Mouse (Mus musculus): ENCODE measurements around the gene Nudt22.
A peak's percentile ranks its signal among the peaks of the same experiment; 100 is the strongest.

- TF ChIP-seq CTCF (IDR thresholded peaks at IDR 0.05; ENCODE audit: extremely low read depth, insufficient read length, insufficient replicate concordance, low read depth, low read length) (no peak), POLR2A (IDR thresholded peaks at IDR 0.05; ENCODE audit: low read depth, low read length) (peak; percentile 34)
Measured at GRCm38 (mm10) chr19:6974211-6975205, 21.4 kb downstream of the Nudt22 start, which contains the start of gene Ppp1r14b.
